Mouse (Mus musculus): ENCODE results near the gene Cnnm3. TPM values are rescaled to one million over a fixed set of nuclear protein-coding genes. Genes with fewer than 3 reads are reported as not detected.

The Cnnm3 gene
- polyA plus RNA-seq, 1 experiment from 2014 or later, result 7.9 TPM

DNA sequence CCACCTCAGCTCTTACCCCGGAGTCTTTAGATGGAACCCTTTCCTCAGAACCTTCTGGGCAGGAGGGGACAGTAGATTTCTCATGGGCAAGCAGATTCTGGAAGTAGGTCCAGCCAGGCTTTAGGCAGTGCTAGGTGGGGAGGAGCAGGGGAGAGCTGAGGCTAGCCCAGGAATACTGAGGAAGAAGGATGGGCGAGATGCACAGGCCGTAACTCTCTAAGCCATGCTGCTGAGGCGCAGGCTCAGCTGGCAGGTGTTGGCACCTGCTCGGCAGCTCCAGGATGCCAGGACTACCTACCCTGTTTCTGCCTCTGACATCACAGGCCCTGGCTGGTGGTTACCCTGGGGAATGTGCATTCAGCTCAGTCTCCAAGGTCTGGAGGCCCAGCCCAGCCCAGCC is 58.7 kb downstream of the Cnnm3 start:
- Histone ChIP-seq H3K4me3 (ENCODE audit: low read depth, low read length) (no peak overlapping the region), H3K27ac (ENCODE audit: low read depth, low read length) (no peak overlapping the region), H3K9ac (ENCODE audit: low read depth, low read length) (no peak overlapping the region), H3K27me3 (ENCODE audit: control insufficient read depth, insufficient read depth, low read length) (no peaks in the 10 kb centered on the region), H3K36me3 (ENCODE audit: control insufficient read depth, insufficient read depth, low read length) (no peaks in the 10 kb centered on the region), H3K4me1 (replicated peaks; ENCODE audit: control insufficient read depth, insufficient read depth, low read length) (0 out of 2 replicates have a peak, but pooled peaks cover 4% of the 10 kb centered on the region), H3K4me2 (replicated peaks; ENCODE audit: low read depth, low read length) (no peak overlapping the region), H3K9me3 (ENCODE audit: control insufficient read depth, low read length) (no peaks in the 10 kb centered on the region)
- no peak for DNase-seq (ENCODE audit: low spot score)
- 89% methylated on average over 5 of the region's 5 CpGs for WGBS
- ATAC-seq (ENCODE audit: low FRiP score), result no peak

DNA sequence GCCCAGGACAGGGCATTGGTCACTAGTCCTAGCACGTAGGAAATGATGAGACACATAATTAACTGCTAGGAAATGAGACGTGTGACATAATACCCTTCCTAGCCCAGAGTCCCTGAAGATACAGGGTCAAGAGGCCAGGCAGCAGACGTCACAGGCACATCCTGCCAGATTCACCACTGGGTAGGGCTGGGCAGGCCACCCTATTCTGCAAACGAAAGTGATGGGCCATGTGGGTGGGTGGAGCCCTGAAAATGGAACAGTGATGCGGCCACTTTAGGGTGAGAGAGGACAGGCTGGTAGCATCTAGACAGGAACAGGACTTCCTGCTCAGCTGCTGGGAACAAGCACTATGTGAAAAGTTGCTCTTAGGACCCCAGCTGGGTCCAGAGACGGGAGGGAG is 60.0 kb downstream of the Cnnm3 start:
- H3K27me3 ChIP-seq (ENCODE audit: control insufficient read depth, insufficient read depth, low read length), result no peaks in the 10 kb centered on the region
- no peak overlapping the region for H3K4me2 ChIP-seq (replicated peaks; ENCODE audit: low read depth, low read length)
- 0 out of 2 replicates have a peak, but pooled peaks cover 4% of the 10 kb centered on the region for H3K4me1 ChIP-seq (replicated peaks; ENCODE audit: control insufficient read depth, insufficient read depth, low read length)
- no peak for DNase-seq (ENCODE audit: low spot score)
- no peak for ATAC-seq (ENCODE audit: low FRiP score)
- H3K9me3 ChIP-seq (ENCODE audit: control insufficient read depth, low read length), result no peaks in the 10 kb centered on the region
- WGBS, result 47% methylated on average over 6 of the region's 6 CpGs
- no peak overlapping the region for H3K27ac ChIP-seq (ENCODE audit: low read depth, low read length)
- no peak overlapping the region for H3K4me3 ChIP-seq (ENCODE audit: low read depth, low read length)
- H3K9ac ChIP-seq (ENCODE audit: low read depth, low read length), result no peak overlapping the region
- no peaks in the 10 kb centered on the region for H3K36me3 ChIP-seq (ENCODE audit: control insufficient read depth, insufficient read depth, low read length)

- H3K27me3 ChIP-seq (ENCODE audit: control insufficient read depth, insufficient read depth, low read length), result no peaks in the 10 kb centered on the region
- no peak overlapping the region for H3K4me2 ChIP-seq (replicated peaks; ENCODE audit: low read depth, low read length)
- no peak overlapping the region for H3K4me3 ChIP-seq (ENCODE audit: low read depth, low read length)
- 84% methylated on average over 2 of the region's 2 CpGs for WGBS
- no peak overlapping the region for H3K27ac ChIP-seq (ENCODE audit: low read depth, low read length)
- DNase-seq (ENCODE audit: low spot score) (no peak), ATAC-seq (ENCODE audit: low FRiP score) (no peak)
- H3K36me3 ChIP-seq (ENCODE audit: control insufficient read depth, insufficient read depth, low read length), result no peaks in the 10 kb centered on the region
- H3K9ac ChIP-seq (ENCODE audit: low read depth, low read length), result no peak overlapping the region
- no peaks in the 10 kb centered on the region for H3K9me3 ChIP-seq (ENCODE audit: control insufficient read depth, low read length)
- 0 out of 2 replicates have a peak, but pooled peaks cover 4% of the 10 kb centered on the region for H3K4me1 ChIP-seq (replicated peaks; ENCODE audit: control insufficient read depth, insufficient read depth, low read length)
Measured at GRCm38 (mm10) chr1:36572140-36572700, 60.6 kb downstream of the Cnnm3 start.

DNA sequence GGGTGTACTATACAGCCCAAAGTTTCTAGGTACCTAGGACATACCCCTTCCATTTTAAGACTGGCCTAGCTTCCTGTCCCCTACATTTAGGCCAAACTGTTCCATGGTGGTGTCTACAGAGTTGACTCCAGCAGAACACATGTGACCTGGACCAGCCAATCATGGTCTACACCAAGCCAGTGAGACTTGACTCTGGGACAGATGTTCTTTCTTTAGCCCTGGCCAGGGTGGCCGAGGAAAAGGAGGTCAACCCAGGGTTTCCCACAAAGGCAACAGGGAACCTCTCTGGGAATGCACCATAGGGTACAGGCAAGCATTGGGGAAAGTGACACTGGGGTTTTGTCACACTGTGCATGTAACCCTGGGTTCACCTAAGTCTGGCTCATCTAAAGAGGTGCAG is 61.0 kb downstream of the Cnnm3 start:
- DNase-seq (ENCODE audit: low spot score) (no peak), ATAC-seq (ENCODE audit: low FRiP score) (no peak)
- Histone ChIP-seq H3K27ac (ENCODE audit: low read depth, low read length) (no peak overlapping the region), H3K9me3 (ENCODE audit: control insufficient read depth, low read length) (no peaks in the 10 kb centered on the region), H3K4me1 (replicated peaks; ENCODE audit: control insufficient read depth, insufficient read depth, low read length) (0 out of 2 replicates have a peak, but pooled peaks cover 4% of the 10 kb centered on the region), H3K4me2 (replicated peaks; ENCODE audit: low read depth, low read length) (no peak overlapping the region), H3K36me3 (ENCODE audit: control insufficient read depth, insufficient read depth, low read length) (no peaks in the 10 kb centered on the region), H3K4me3 (ENCODE audit: low read depth, low read length) (no peak overlapping the region), H3K9ac (ENCODE audit: low read depth, low read length) (no peak overlapping the region), H3K27me3 (ENCODE audit: control insufficient read depth, insufficient read depth, low read length) (no peaks in the 10 kb centered on the region)
- 82% methylated on average over 1 of the region's 1 CpGs for WGBS

GRCm38 (mm10) chr1:36573524-36573923 is 61.9 kb downstream of the Cnnm3 start:
- Histone ChIP-seq H3K36me3 (ENCODE audit: control insufficient read depth, insufficient read depth, low read length) (no peaks in the 10 kb centered on the region), H3K9ac (ENCODE audit: low read depth, low read length) (no peak overlapping the region), H3K4me3 (ENCODE audit: low read depth, low read length) (no peak overlapping the region), H3K27ac (ENCODE audit: low read depth, low read length) (no peak overlapping the region), H3K4me1 (replicated peaks; ENCODE audit: control insufficient read depth, insufficient read depth, low read length) (no peaks in the 10 kb centered on the region), H3K27me3 (ENCODE audit: control insufficient read depth, insufficient read depth, low read length) (no peaks in the 10 kb centered on the region), H3K4me2 (replicated peaks; ENCODE audit: low read depth, low read length) (no peak overlapping the region), H3K9me3 (ENCODE audit: control insufficient read depth, low read length) (no peaks in the 10 kb centered on the region)
- DNase-seq (ENCODE audit: low spot score), result no peak
- no peak for ATAC-seq (ENCODE audit: low FRiP score)
- 85% methylated on average over 8 of the region's 8 CpGs for whole genome bisulfite sequencing

GRCm38 (mm10) chr1:36574196-36574955 is 62.7 kb downstream of the Cnnm3 start:
- WGBS, result 87% methylated on average over 5 of the region's 5 CpGs

GRCm38 (mm10) chr1:36575347-36575746 is 63.7 kb downstream of the Cnnm3 start:
- no peaks in the 10 kb centered on the region for H3K36me3 ChIP-seq (ENCODE audit: control insufficient read depth, insufficient read depth, low read length)
- 64% methylated on average over 6 of the region's 6 CpGs for WGBS
- no peak overlapping the region for H3K9ac ChIP-seq (ENCODE audit: low read depth, low read length)
- H3K4me1 ChIP-seq (replicated peaks; ENCODE audit: control insufficient read depth, insufficient read depth, low read length), result peaks cover 7% of the 10 kb centered on the region
- no peak overlapping the region for H3K4me2 ChIP-seq (replicated peaks; ENCODE audit: low read depth, low read length)
- H3K27ac ChIP-seq (ENCODE audit: low read depth, low read length), result no peak overlapping the region
- ATAC-seq (ENCODE audit: low FRiP score) (no peak), DNase-seq (ENCODE audit: low spot score) (no peak)
- H3K4me3 ChIP-seq (ENCODE audit: low read depth, low read length), result no peak overlapping the region
- no peaks in the 10 kb centered on the region for H3K9me3 ChIP-seq (ENCODE audit: control insufficient read depth, low read length)
- no peaks in the 10 kb centered on the region for H3K27me3 ChIP-seq (ENCODE audit: control insufficient read depth, insufficient read depth, low read length)

More at GRCm38 (mm10) chr1:36574196-36574955, 62.7 kb downstream of the Cnnm3 start:
- Histone ChIP-seq H3K9me3 (ENCODE audit: control insufficient read depth, low read length) (no peaks in the 10 kb centered on the region), H3K27me3 (ENCODE audit: control insufficient read depth, insufficient read depth, low read length) (no peaks in the 10 kb centered on the region), H3K9ac (ENCODE audit: low read depth, low read length) (no peak overlapping the region), H3K36me3 (ENCODE audit: control insufficient read depth, insufficient read depth, low read length) (no peaks in the 10 kb centered on the region), H3K4me2 (replicated peaks; ENCODE audit: low read depth, low read length) (no peak overlapping the region), H3K27ac (ENCODE audit: low read depth, low read length) (no peak overlapping the region), H3K4me3 (ENCODE audit: low read depth, low read length) (no peak overlapping the region), H3K4me1 (replicated peaks; ENCODE audit: control insufficient read depth, insufficient read depth, low read length) (no peaks in the 10 kb centered on the region)
- no peak for ATAC-seq (ENCODE audit: low FRiP score)
- no peak for DNase-seq (ENCODE audit: low spot score)

DNA sequence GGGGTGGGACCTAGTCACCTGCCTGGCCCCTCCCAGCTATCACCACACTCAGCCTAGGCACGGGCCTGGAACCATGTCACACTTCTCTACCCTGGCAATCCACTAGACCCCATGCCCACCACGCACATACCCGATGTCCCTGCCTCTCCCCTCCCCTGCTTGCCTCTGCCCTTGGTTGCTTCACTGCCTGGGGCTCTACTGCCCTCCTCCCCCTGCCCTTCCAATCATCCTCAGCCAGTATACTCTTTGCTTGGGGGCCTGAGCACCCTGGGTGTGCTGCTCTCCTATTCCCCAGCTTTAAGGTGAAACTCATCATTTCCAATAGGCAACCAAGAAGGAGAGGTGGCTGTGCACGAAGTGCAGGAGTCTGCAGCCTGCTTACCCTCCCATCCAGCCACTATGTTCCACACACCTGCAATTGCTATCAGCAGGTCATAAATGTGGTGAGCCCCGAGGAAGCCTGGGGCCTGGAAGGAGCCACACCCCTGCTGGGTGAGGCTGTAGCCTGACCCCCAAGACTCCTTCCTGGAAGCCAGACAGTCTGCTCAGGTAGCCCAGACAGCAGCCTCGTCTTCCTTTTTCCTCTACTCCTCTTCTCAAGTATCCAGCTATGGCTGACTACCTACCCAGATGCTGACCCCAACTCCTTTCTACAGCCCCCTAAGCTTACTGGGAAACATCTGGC is 65.5 kb downstream of the Cnnm3 start:
- WGBS, result 75% methylated on average over 6 of the region's 6 CpGs
- Histone ChIP-seq H3K4me2 (replicated peaks; ENCODE audit: low read depth, low read length) (no peak overlapping the region), H3K27ac (ENCODE audit: low read depth, low read length) (no peak overlapping the region), H3K4me3 (ENCODE audit: low read depth, low read length) (no peak overlapping the region), H3K27me3 (ENCODE audit: control insufficient read depth, insufficient read depth, low read length) (no peaks in the 10 kb centered on the region), H3K9me3 (ENCODE audit: control insufficient read depth, low read length) (no peaks in the 10 kb centered on the region), H3K36me3 (ENCODE audit: control insufficient read depth, insufficient read depth, low read length) (no peaks in the 10 kb centered on the region), H3K4me1 (replicated peaks; ENCODE audit: control insufficient read depth, insufficient read depth, low read length) (peaks cover 8% of the 10 kb centered on the region), H3K9ac (ENCODE audit: low read depth, low read length) (no peak overlapping the region)
- DNase-seq (ENCODE audit: low spot score), result no peak
- no peak for ATAC-seq (ENCODE audit: low FRiP score)
